Mouse (Mus musculus): Measurements from ENCODE around the gene Sardh. TPM values are rescaled to one million over a fixed set of nuclear protein-coding genes. Genes with fewer than 3 reads are reported as not detected.

Sardh gene
- polyA plus RNA-seq, 1 experiment from 2014 or later = 10.2 TPM

GRCm38 (mm10) chr2:27149457-27149856, 98.7 kb downstream of the Sardh start:
- Histone ChIP-seq H3K27ac (replicated peaks; ENCODE audit: low read depth, low read length) (no peak overlapping the region), H3K9ac (ENCODE audit: low read depth, low read length) (no peak overlapping the region), H3K4me3 (ENCODE audit: low read depth, low read length) (no peak overlapping the region), H3K9me3 (ENCODE audit: control insufficient read depth, low read length) (no peaks in the 10 kb centered on the region), H3K4me1 (ENCODE audit: control insufficient read depth, insufficient read depth, low read length) (no peaks in the 10 kb centered on the region), H3K4me2 (ENCODE audit: low read depth, low read length) (no peak overlapping the region), H3K27me3 (replicated peaks; ENCODE audit: control insufficient read depth, insufficient read depth, low read length) (no peaks in the 10 kb centered on the region), H3K36me3 (ENCODE audit: control insufficient read depth, insufficient read depth, low read length) (no peaks in the 10 kb centered on the region)
- 22% methylated on average over 2 of the region's 2 CpGs for WGBS
- DNase-seq (ENCODE audit: low spot score) (peak; percentile 14), ATAC-seq (ENCODE audit: low read depth) (no peak)

DNA sequence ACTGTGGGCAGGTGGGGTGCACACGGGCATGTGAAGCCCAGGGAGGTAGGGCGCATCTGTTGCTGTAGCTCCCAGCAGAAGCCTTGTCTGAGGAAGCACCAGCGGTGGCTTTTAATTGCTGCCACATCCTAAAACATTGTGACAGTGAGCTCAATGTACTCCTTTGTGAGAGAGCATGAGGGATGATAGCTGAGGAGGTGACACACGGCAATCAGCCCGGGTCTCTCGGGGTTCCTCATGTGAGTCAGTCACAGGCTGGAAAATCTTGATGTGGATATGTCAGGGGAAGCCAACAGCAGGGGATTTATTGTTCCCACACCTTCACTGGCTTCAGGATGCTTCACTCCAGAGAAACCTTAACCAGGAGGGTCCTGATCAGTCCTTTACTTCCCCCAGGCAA, 101.3 kb downstream of the Sardh start:
- H3K9ac ChIP-seq (ENCODE audit: low read depth, low read length) = no peak overlapping the region
- no peak overlapping the region for H3K4me2 ChIP-seq (ENCODE audit: low read depth, low read length)
- H3K27ac ChIP-seq (replicated peaks; ENCODE audit: low read depth, low read length) = no peak overlapping the region
- DNase-seq (ENCODE audit: low spot score) (no peak), ATAC-seq (ENCODE audit: low read depth) (no peak)
- no peak overlapping the region for H3K4me3 ChIP-seq (ENCODE audit: low read depth, low read length)
- peaks cover 5% of the 10 kb centered on the region for H3K4me1 ChIP-seq (ENCODE audit: control insufficient read depth, insufficient read depth, low read length)
- H3K9me3 ChIP-seq (ENCODE audit: control insufficient read depth, low read length) = no peaks in the 10 kb centered on the region
- no peaks in the 10 kb centered on the region for H3K36me3 ChIP-seq (ENCODE audit: control insufficient read depth, insufficient read depth, low read length)
- peaks cover 5% of the 10 kb centered on the region for H3K27me3 ChIP-seq (replicated peaks; ENCODE audit: control insufficient read depth, insufficient read depth, low read length)
- WGBS = 76% methylated on average over 6 of the region's 6 CpGs

DNA sequence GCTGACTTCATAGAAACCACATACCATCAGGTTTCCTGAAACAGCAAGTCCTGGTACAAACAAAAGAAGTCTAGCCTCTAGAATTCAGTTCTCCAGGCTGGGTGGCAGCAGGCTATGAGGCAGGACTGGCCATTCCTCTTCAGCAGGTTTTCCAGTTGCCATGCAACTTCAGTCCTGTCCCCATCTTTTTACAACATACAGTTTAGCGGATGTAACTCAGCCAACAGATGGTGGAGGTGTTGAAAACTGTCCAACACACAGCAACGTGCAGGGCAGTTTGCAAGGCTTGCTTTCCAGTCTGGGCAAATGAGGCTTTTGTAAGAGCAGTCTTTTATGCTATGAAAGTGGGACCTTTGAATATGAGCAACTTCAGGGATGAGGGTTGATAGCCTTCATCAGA, 103.2 kb downstream of the Sardh start:
- DNase-seq (ENCODE audit: low spot score) (no peak), ATAC-seq (ENCODE audit: low read depth) (no peak)
- Histone ChIP-seq H3K27ac (replicated peaks; ENCODE audit: low read depth, low read length) (no peak overlapping the region), H3K4me3 (ENCODE audit: low read depth, low read length) (no peak overlapping the region), H3K36me3 (ENCODE audit: control insufficient read depth, insufficient read depth, low read length) (no peaks in the 10 kb centered on the region), H3K4me2 (ENCODE audit: low read depth, low read length) (no peak overlapping the region), H3K9ac (ENCODE audit: low read depth, low read length) (no peak overlapping the region), H3K27me3 (replicated peaks; ENCODE audit: control insufficient read depth, insufficient read depth, low read length) (peaks cover 19% of the 10 kb centered on the region), H3K9me3 (ENCODE audit: control insufficient read depth, low read length) (no peaks in the 10 kb centered on the region), H3K4me1 (ENCODE audit: control insufficient read depth, insufficient read depth, low read length) (peaks cover 6% of the 10 kb centered on the region)
- WGBS = 60% methylated on average over 2 of the region's 2 CpGs

DNA sequence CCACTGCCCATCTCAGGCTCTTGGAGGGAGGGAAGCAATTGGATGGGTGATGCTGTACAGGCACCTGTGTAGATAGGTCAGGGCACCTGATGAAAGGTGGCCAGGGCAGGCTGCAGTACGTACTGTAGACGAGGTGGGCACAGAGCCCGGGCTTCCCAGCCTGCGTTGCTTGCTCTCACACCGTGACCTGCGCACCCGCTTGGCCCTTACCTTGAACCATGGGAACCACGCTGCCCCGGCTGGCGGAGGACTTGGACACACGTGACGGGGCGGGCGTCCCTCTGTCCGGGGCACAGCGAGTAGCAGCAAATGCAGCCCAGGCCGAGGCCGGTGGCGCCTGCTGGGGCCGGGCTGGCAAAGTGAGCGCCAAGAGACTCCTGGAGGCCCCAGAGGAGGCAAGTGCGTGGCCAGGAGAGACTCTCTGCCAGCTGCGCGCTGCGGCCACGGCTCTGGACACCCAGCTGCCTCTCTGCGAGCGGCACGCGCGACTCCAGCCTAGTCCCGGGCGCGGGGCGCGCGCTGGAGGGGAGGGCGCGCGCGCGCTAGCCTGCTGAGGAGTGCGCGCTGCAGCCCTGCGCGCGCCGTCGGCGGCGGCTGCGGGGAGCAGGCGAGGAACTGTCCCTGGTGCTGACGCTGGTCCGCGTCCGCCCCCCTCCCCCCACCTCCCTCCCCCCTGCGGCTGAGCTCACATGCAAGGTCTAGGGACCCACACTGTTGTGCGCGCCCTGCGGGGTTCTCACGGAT, 106.0 kb downstream of the Sardh start, which contains the start of gene Fam163b:
Fam163b (minus strand) TSS at position 542 of the 744 bp plus-strand sequence.
- 1% methylated on average over 30 of the region's 62 CpGs for WGBS
- ATAC-seq (ENCODE audit: low read depth) (peak; percentile 84), DNase-seq (ENCODE audit: low spot score) (peak; percentile 79)
- H3K36me3 ChIP-seq (ENCODE audit: control insufficient read depth, insufficient read depth, low read length) = no peaks in the 10 kb centered on the region
- peak within 1 kb of the TSS; percentile 40 for H3K4me3 ChIP-seq (ENCODE audit: low read depth, low read length)
- H3K9me3 ChIP-seq (ENCODE audit: control insufficient read depth, low read length) = no peaks in the 10 kb centered on the region
- H3K4me2 ChIP-seq (ENCODE audit: low read depth, low read length) = peak within 1 kb of the TSS; percentile 82
- H3K27me3 ChIP-seq (replicated peaks; ENCODE audit: control insufficient read depth, insufficient read depth, low read length) = peaks cover 19% of the 10 kb centered on the region
- H3K27ac ChIP-seq (replicated peaks; ENCODE audit: low read depth, low read length) = no peak within 1 kb of the TSS
- H3K9ac ChIP-seq (ENCODE audit: low read depth, low read length) = peak within 1 kb of the TSS; percentile 25; the same call in 1 of the 2 replicates
- H3K4me1 ChIP-seq (ENCODE audit: control insufficient read depth, insufficient read depth, low read length) = peaks cover 6% of the 10 kb centered on the region

Other genes starting within 250 kb of the Sardh start
- gene Cacfd1, start 238.4 kb downstream of the Sardh start, polyA plus RNA-seq (2014; fragmentation: Nextera tagmentation; extraction: Ambion mirVana) = 57.6 and 65.0 TPM in 2 replicates
- 0.63 and 1.4 TPM in 2 replicates for gene Slc2a6, start 220.3 kb downstream of the Sardh start, polyA plus RNA-seq (2014; fragmentation: Nextera tagmentation; extraction: Ambion mirVana)
- 90.3 and 111 TPM in 2 replicates for gene Mymk, start 176.2 kb downstream of the Sardh start, polyA plus RNA-seq (2014; fragmentation: Nextera tagmentation; extraction: Ambion mirVana)
- gene Adamtsl2, start 169.0 kb downstream of the Sardh start, polyA plus RNA-seq (2014; fragmentation: Nextera tagmentation; extraction: Ambion mirVana) = 4.6 and 8.0 TPM in 2 replicates
- 0.31 and 0.35 TPM in 2 replicates for gene Fam163b, start 105.8 kb downstream of the Sardh start, polyA plus RNA-seq (2014; fragmentation: Nextera tagmentation; extraction: Ambion mirVana)
- 2.1 and 3.9 TPM in 2 replicates for gene Dbh, start 83.1 kb downstream of the Sardh start, polyA plus RNA-seq (2014; fragmentation: Nextera tagmentation; extraction: Ambion mirVana)
- gene Vav2, start 178.7 kb upstream of the Sardh start, polyA plus RNA-seq (2014; fragmentation: Nextera tagmentation; extraction: Ambion mirVana) = 5.7 and 7.1 TPM in 2 replicates
- gene Brd3os, start 194.0 kb upstream of the Sardh start, polyA plus RNA-seq (2014; fragmentation: Nextera tagmentation; extraction: Ambion mirVana) = 13.0 and 15.5 TPM in 2 replicates

Measured in embryonic facial prominence, embryonic 14.5 days (tissue).